Comparison of ENCODE assay signal across 12 mouse cellular contexts in the genomic region with DNA sequence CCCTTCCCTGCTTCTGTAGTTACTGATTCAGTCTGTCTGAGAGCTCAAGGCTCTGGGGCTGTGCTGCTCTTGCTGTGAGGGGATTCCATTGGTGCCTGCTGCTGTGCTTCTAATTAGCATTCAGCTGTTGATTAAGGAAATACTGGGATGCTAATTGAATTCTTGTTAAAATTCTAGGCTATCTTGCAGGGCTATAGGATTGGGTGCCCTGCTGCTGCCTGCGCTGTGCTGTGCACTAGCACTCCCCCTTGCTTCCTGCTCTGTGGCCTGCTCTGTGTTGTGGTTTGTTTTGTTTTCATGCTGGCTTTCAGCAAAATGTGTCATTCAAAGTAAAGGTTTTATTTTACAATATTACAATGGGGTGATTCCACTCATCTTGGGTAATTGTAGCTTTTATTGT.
DNase-seq lines count a peak whose midpoint lies in the region; ATAC-seq and TF ChIP-seq lines count a peak whose summit lies in the region.
"Had no signal": no experiment of that assay in that cellular context is flagged by ENCODE, and none has a peak within 500 bp of the region (broad histone marks: within the 10 kb centered on the region; RNA-seq: fewer than 3 reads in every experiment).

No protein-coding gene starts in this region.

- no peak overlapping the region for H3K4me3 ChIP-seq in layer of hippocampus, adult 2 months
- H3K4me3 ChIP-seq in hindbrain, embryonic 12.5 days, result no peak overlapping the region
- no peak overlapping the region for H3K4me3 ChIP-seq in midbrain, embryonic 15.5 days
- no peak overlapping the region for H3K4me3 ChIP-seq in heart, adult 2 months
- H3K4me3 ChIP-seq: heart, embryonic 15.5 days; limb, embryonic 13.5 days had no signal

- H3K27ac ChIP-seq in layer of hippocampus, adult 2 months, result peak overlapping the region; percentile 40
- H3K27ac ChIP-seq in hindbrain, embryonic 12.5 days, result peak overlapping the region; percentile 25
- peak overlapping the region; percentile 60; the same call in 1 of the 2 replicates for H3K27ac ChIP-seq in midbrain, embryonic 15.5 days
- H3K27ac ChIP-seq in heart, adult 2 months, result no peak overlapping the region
- H3K27ac ChIP-seq: heart, embryonic 15.5 days; limb, embryonic 13.5 days had no signal

- no peak for DNase-seq in layer of hippocampus, adult 2 months (ENCODE audit: low spot score in 2 of 2)
- DNase-seq in layer of hippocampus, postnatal 36 days, result no peak
- DNase-seq in thymus, postnatal 4 days, result peak; percentile 51
- no peak for DNase-seq in heart, adult 8-10 months (ENCODE audit: low spot score)
- DNase-seq in heart, adult 2 months, result no peak
- DNase-seq: kidney, postnatal 10 days; lung, postnatal 14 days had no signal

- 0 out of 2 replicates have a peak, but pooled peaks cover 1% of the 10 kb centered on the region for H3K79me2 ChIP-seq in heart, adult 2 months (replicated peaks; ENCODE audit: control insufficient read depth, insufficient read depth, low read length)

- TF ChIP-seq EP300 in heart, adult 2 months (IDR thresholded peaks at IDR 0.05; ENCODE audit: insufficient read depth, low read depth, low read length), result no peak

- H3K4me2 ChIP-seq in hindbrain, embryonic 12.5 days (replicated peaks), result no peak overlapping the region
- H3K4me2 ChIP-seq in midbrain, embryonic 15.5 days, result no peak overlapping the region
- H3K4me2 ChIP-seq: heart, embryonic 15.5 days; limb, embryonic 13.5 days had no signal

- no peak overlapping the region for H3K9ac ChIP-seq in hindbrain, embryonic 12.5 days
- H3K9ac ChIP-seq in midbrain, embryonic 15.5 days, result no peak overlapping the region
- no peak overlapping the region for H3K9ac ChIP-seq in heart, adult 2 months (ENCODE audit: low read depth, low read length)
- H3K9ac ChIP-seq: heart, embryonic 15.5 days; limb, embryonic 13.5 days had no signal

- H3K36me3 ChIP-seq in hindbrain, embryonic 12.5 days, result peaks cover 37% of the 10 kb centered on the region
- peaks cover 8% of the 10 kb centered on the region; the same call in 1 of the 2 replicates for H3K36me3 ChIP-seq in midbrain, embryonic 15.5 days (replicated peaks)
- no peaks in the 10 kb centered on the region for H3K36me3 ChIP-seq in heart, adult 2 months (ENCODE audit: control insufficient read depth, insufficient read depth, low read length)

- H3K4me1 ChIP-seq in hindbrain, embryonic 12.5 days, result peaks cover 10% of the 10 kb centered on the region
- H3K4me1 ChIP-seq in midbrain, embryonic 15.5 days, result peaks cover 11% of the 10 kb centered on the region
- peaks cover 2% of the 10 kb centered on the region for H3K4me1 ChIP-seq in heart, adult 2 months (ENCODE audit: control insufficient read depth, insufficient read depth, low read length)

- H3K9me3 ChIP-seq in hindbrain, embryonic 12.5 days (replicated peaks), result no peaks in the 10 kb centered on the region
- no peaks in the 10 kb centered on the region for H3K9me3 ChIP-seq in midbrain, embryonic 15.5 days
- H3K9me3 ChIP-seq: heart, embryonic 15.5 days; limb, embryonic 13.5 days had no signal

- intact Hi-C loops in heart, adult 2 months (cut with DNase I), result no loop called here

- TF ChIP-seq CTCF in layer of hippocampus, adult 2 months (conservative IDR thresholded peaks at IDR 0.05), result peak; percentile 24
- no peak for TF ChIP-seq CTCF in heart, adult 2 months (IDR thresholded peaks at IDR 0.05)

- no peak for TF ChIP-seq POLR2A in heart, adult 2 months (IDR thresholded peaks at IDR 0.05; ENCODE audit: insufficient read depth, low read depth, low read length)

- peak; percentile 89 for ATAC-seq in hindbrain, embryonic 12.5 days (ENCODE audit: low FRiP score)
- peak; percentile 81 for ATAC-seq in midbrain, embryonic 15.5 days (replicated peaks)
- no peak for ATAC-seq in erythroblast, adult 5-6 weeks (replicated peaks; ENCODE audit: low FRiP score, poor library complexity, severe bottlenecking)

- WGBS in hindbrain, embryonic 12.5 days, result 44% methylated on average over 1 of the region's 1 CpGs
- 22% methylated on average over 1 of the region's 1 CpGs for WGBS in midbrain, embryonic 15.5 days
- WGBS in heart, adult 2 months, result 94% methylated on average over 1 of the region's 1 CpGs

- H3K27me3 ChIP-seq in hindbrain, embryonic 12.5 days, result no peaks in the 10 kb centered on the region
- no peaks in the 10 kb centered on the region for H3K27me3 ChIP-seq in midbrain, embryonic 15.5 days (replicated peaks)
- no peaks in the 10 kb centered on the region for H3K27me3 ChIP-seq in heart, adult 2 months (ENCODE audit: control insufficient read depth, insufficient read depth, low read length)
- H3K27me3 ChIP-seq: heart, embryonic 15.5 days; limb, embryonic 13.5 days had no signal
